Mouse (Mus musculus) forebrain, embryonic 16.5 days (tissue): ENCODE measurements at regions not wholly inside any gene's neighbourhood (a gene's known extent, or its start where the extent isn't known, plus 50 kb on each side); places are given as distances from the start of the nearest gene placed in this dataset.

Experiments
- ATAC-seq: fragments of 200-750 bp; cut with Nextera tagmentation; 2 replicates; pipeline ENCODE4 v1.8.0; 2017; ENCODE audit warnings: mild to moderate bottlenecking, moderate library complexity
- H3K27ac ChIP-seq: fragments of 300-500 bp; sonication (generic); 2 replicates; pipeline ENCODE4 v1.5.1; 2014; ENCODE audit warnings: low read length, control low read depth
- H3K27me3 ChIP-seq: fragments of 300-500 bp; sonication (generic); replicated peaks from 2 replicates; pipeline ENCODE4 v1.6.1; 2014; ENCODE audit warnings: low read length; ENCODE audit not compliant: control insufficient read depth, insufficient read depth
- H3K36me3 ChIP-seq: fragments of 300-500 bp; sonication (generic); 2 replicates; pipeline ENCODE4 v1.6.1; 2014; ENCODE audit not compliant: control insufficient read depth, insufficient read depth
- H3K4me1 ChIP-seq: fragments of 300-500 bp; sonication (generic); replicated peaks from 2 replicates; pipeline ENCODE4 v1.6.1; 2014; ENCODE audit warnings: low read length; ENCODE audit not compliant: control insufficient read depth, insufficient read depth
- H3K4me2 ChIP-seq: fragments of 300-500 bp; sonication (generic); 2 replicates; pipeline ENCODE4 v1.6.1; 2014; ENCODE audit warnings: mild to moderate bottlenecking, low read length, control low read depth
- H3K4me3 ChIP-seq: fragments of 300-500 bp; sonication (generic); replicated peaks from 2 replicates; pipeline ENCODE4 v1.5.1; 2014; ENCODE audit warnings: mild to moderate bottlenecking, low read length, control low read depth
- H3K9ac ChIP-seq: fragments of 300-500 bp; sonication (generic); replicated peaks from 2 replicates; pipeline ENCODE4 v1.6.1; 2014; ENCODE audit warnings: low read depth, low read length, control low read depth
- H3K9me3 ChIP-seq: fragments of 300-500 bp; sonication (generic); 2 replicates; pipeline ENCODE4 v1.6.1; 2016; ENCODE audit warnings: low read length; ENCODE audit not compliant: control insufficient read depth
- WGBS: fragments of 180-500 bp; shearing (Covaris S2); extraction: QIAGEN DNeasy Blood & Tissue Kit; methylation state at CpG from one replicate; pipeline ENCODE4 v1.1.7; 2014; 5-methylcytosine and 5-hydroxymethylcytosine counted together

GRCm38 (mm10) chr19:55985518-55985917 lies 243.9 kb downstream of the Tcf7l2 start:
- H3K27ac ChIP-seq = no peak overlapping the region
- no peak overlapping the region for H3K4me3 ChIP-seq
- no peaks in the 10 kb centered on the region for H3K4me1 ChIP-seq
- H3K4me2 ChIP-seq = no peak overlapping the region
- H3K36me3 ChIP-seq = no peaks in the 10 kb centered on the region
- H3K9me3 ChIP-seq = no peaks in the 10 kb centered on the region
- H3K9ac ChIP-seq = no peak overlapping the region
- no peak for ATAC-seq
- WGBS = 66% methylated on average over 4 of the region's 4 CpGs
- H3K27me3 ChIP-seq = no peaks in the 10 kb centered on the region

- WGBS = 50% methylated on average over 21 of the region's 21 CpGs
- H3K27ac ChIP-seq = no peak overlapping the region
- H3K4me2 ChIP-seq = no peak overlapping the region
- ATAC-seq = peak; percentile 57; the same call in 1 of the 2 replicates
- no peaks in the 10 kb centered on the region for H3K36me3 ChIP-seq
- no peak overlapping the region for H3K4me3 ChIP-seq
- H3K27me3 ChIP-seq = no peaks in the 10 kb centered on the region
- no peaks in the 10 kb centered on the region for H3K9me3 ChIP-seq
- no peak overlapping the region for H3K9ac ChIP-seq
- peaks cover 3% of the 10 kb centered on the region; the same call in 1 of the 2 replicates for H3K4me1 ChIP-seq
These were observed 250.4 kb downstream of the Tcf7l2 start for GRCm38 (mm10) chr19:55991791-55992726.

- WGBS = 73% methylated on average over 5 of the region's 5 CpGs
- no peaks in the 10 kb centered on the region for H3K36me3 ChIP-seq
- H3K9ac ChIP-seq = no peak overlapping the region
- no peak overlapping the region for H3K4me2 ChIP-seq
- H3K27me3 ChIP-seq = no peaks in the 10 kb centered on the region
- H3K27ac ChIP-seq = no peak overlapping the region
- H3K4me3 ChIP-seq = no peak overlapping the region
- peaks cover 3% of the 10 kb centered on the region; the same call in 1 of the 2 replicates for H3K4me1 ChIP-seq
- no peak for ATAC-seq
- no peaks in the 10 kb centered on the region for H3K9me3 ChIP-seq
These were observed 251.1 kb downstream of the Tcf7l2 start for GRCm38 (mm10) chr19:55992727-55993066.

- no peak overlapping the region for H3K4me3 ChIP-seq
- no peaks in the 10 kb centered on the region for H3K27me3 ChIP-seq
- no peaks in the 10 kb centered on the region for H3K36me3 ChIP-seq
- no peak for ATAC-seq
- H3K4me2 ChIP-seq = no peak overlapping the region
- H3K9ac ChIP-seq = no peak overlapping the region
- H3K9me3 ChIP-seq = no peaks in the 10 kb centered on the region
- H3K27ac ChIP-seq = no peak overlapping the region
- 88% methylated on average over 2 of the region's 2 CpGs for WGBS
- peaks cover 3% of the 10 kb centered on the region; the same call in 1 of the 2 replicates for H3K4me1 ChIP-seq
These were observed 254.1 kb downstream of the Tcf7l2 start for GRCm38 (mm10) chr19:55995721-55996120.

GRCm38 (mm10) chr19:55998454-55999180 lies 257.0 kb downstream of the Tcf7l2 start:
- 47% methylated on average over 15 of the region's 15 CpGs for WGBS
- ATAC-seq = no peak
- Histone ChIP-seq H3K4me3 (no peak overlapping the region), H3K9ac (no peak overlapping the region), H3K9me3 (no peaks in the 10 kb centered on the region), H3K27ac (no peak overlapping the region), H3K4me2 (no peak overlapping the region), H3K36me3 (no peaks in the 10 kb centered on the region), H3K4me1 (no peaks in the 10 kb centered on the region; the same call in 1 of the 2 replicates), H3K27me3 (no peaks in the 10 kb centered on the region)

GRCm38 (mm10) chr19:55999409-55999808 lies 257.8 kb downstream of the Tcf7l2 start:
- 36% methylated on average over 3 of the region's 3 CpGs for WGBS
- ATAC-seq = no peak
- H3K9ac ChIP-seq = no peak overlapping the region
- no peaks in the 10 kb centered on the region; the same call in 1 of the 2 replicates for H3K4me1 ChIP-seq
- no peaks in the 10 kb centered on the region for H3K27me3 ChIP-seq
- H3K27ac ChIP-seq = no peak overlapping the region
- H3K9me3 ChIP-seq = no peaks in the 10 kb centered on the region
- H3K36me3 ChIP-seq = no peaks in the 10 kb centered on the region
- H3K4me3 ChIP-seq = no peak overlapping the region
- H3K4me2 ChIP-seq = no peak overlapping the region

GRCm38 (mm10) chr19:56001428-56001827 lies 259.8 kb downstream of the Tcf7l2 start:
- Histone ChIP-seq H3K4me1 (peaks cover 6% of the 10 kb centered on the region; the same call in 1 of the 2 replicates), H3K9ac (no peak overlapping the region), H3K36me3 (no peaks in the 10 kb centered on the region), H3K9me3 (no peaks in the 10 kb centered on the region), H3K27me3 (no peaks in the 10 kb centered on the region), H3K4me3 (no peak overlapping the region), H3K4me2 (no peak overlapping the region), H3K27ac (no peak overlapping the region)
- ATAC-seq = no peak
- WGBS = 96% methylated on average over 3 of the region's 3 CpGs

GRCm38 (mm10) chr19:56005886-56006285 lies 264.3 kb downstream of the Tcf7l2 start:
- Histone ChIP-seq H3K4me1 (peaks cover 6% of the 10 kb centered on the region; the same call in 1 of the 2 replicates), H3K9ac (no peak overlapping the region), H3K9me3 (no peaks in the 10 kb centered on the region), H3K27me3 (no peaks in the 10 kb centered on the region), H3K27ac (no peak overlapping the region), H3K4me3 (no peak overlapping the region), H3K4me2 (no peak overlapping the region), H3K36me3 (no peaks in the 10 kb centered on the region)
- 16% methylated on average over 6 of the region's 6 CpGs for WGBS
- ATAC-seq = peak; percentile 26; the same call in 1 of the 2 replicates

- 99% methylated on average over 5 of the region's 5 CpGs for WGBS
- ATAC-seq = no peak
These were observed 265.8 kb downstream of the Tcf7l2 start for GRCm38 (mm10) chr19:56007433-56007832.

More at GRCm38 (mm10) chr19:56007433-56007832, 265.8 kb downstream of the Tcf7l2 start:
- H3K9ac ChIP-seq = no peak overlapping the region
- no peaks in the 10 kb centered on the region for H3K36me3 ChIP-seq
- H3K27ac ChIP-seq = no peak overlapping the region
- H3K27me3 ChIP-seq = no peaks in the 10 kb centered on the region
- H3K4me1 ChIP-seq = peaks cover 6% of the 10 kb centered on the region; the same call in 1 of the 2 replicates
- no peaks in the 10 kb centered on the region for H3K9me3 ChIP-seq
- no peak overlapping the region for H3K4me2 ChIP-seq
- no peak overlapping the region for H3K4me3 ChIP-seq
